8 mouse cellular contexts compared by ENCODE assay signal in the genomic region with DNA sequence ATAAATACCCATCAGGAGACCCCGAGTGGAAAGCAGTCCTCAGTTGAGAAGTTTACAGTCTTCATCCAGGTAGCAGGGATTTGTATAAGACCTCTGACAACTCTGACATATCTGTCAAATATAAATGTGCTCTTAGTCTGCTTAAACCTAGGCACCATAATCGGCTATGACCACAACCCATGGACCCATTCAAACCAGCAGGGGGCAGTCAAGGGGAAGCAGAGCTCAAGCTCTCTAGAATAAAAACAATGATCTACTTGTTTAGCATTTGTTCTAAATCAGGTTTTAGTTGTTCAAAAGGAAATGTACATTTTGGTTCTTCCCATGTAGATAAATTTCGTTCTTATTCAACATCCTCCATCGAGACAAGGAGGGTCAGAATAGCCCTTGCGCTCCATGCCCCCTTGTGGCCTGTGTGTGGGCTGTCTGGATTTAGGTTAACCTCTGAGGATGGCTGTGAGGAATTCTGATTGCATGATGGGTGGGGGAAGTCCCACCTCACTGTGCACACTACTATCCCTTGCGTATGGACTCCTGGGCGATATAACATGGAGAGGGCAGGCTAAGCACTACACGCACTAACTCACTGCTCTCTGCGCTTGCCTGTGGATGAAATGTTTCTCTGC. TPM values are rescaled to one million over a fixed set of nuclear protein-coding genes. Genes with fewer than 3 reads are reported as not detected.
DNase-seq lines count a peak whose midpoint lies in the region; ATAC-seq lines count a peak whose summit lies in the region.

No protein-coding gene starts in this region.

- peak; percentile 80 for ATAC-seq in frontal cortex, adult (ENCODE audit: low TSS enrichment)
- no peak for ATAC-seq in monocyte, adult 5-6 weeks (replicated peaks; ENCODE audit: insufficient number of reproducible peaks, low FRiP score, low TSS enrichment, poor library complexity, severe bottlenecking)

- no peak for DNase-seq in frontal cortex, postnatal 10 days (ENCODE audit: low spot score in 2 of 2)
- DNase-seq in right cerebral cortex, adult 2 months (ENCODE audit: low spot score in 2 of 2) = peak; percentile 59 to 66
- no peak for DNase-seq in right cerebral cortex, postnatal 36 days (ENCODE audit: low spot score in 2 of 2)
- DNase-seq in c-Kit-positive CD71-positive TER-119-positive erythroid progenitor cells, embryonic 14.5 days (ENCODE audit: low spot score) = peak; percentile 27
- DNase-seq in left cerebral cortex, postnatal 14 days (ENCODE audit: low spot score in 2 of 2) = peak; percentile 32 to 38
- peak; percentile 26 for DNase-seq in spleen, adult 12 weeks (ENCODE audit: low spot score)

- intact Hi-C loops in left cerebral cortex, postnatal 14 days (cut with DNase I) = no loop called here

RNA-seq across cellular contexts. Expression of gene Thumpd2, which starts 19.2 kb away (rescaled TPM):
- total RNA-seq in left cerebral cortex, postnatal 14 days (2021) = 1 to 10 TPM; 4.2 to 6.1 TPM
- total RNA-seq in monocyte, adult 5-6 weeks (2017) = 2.0 to 7.3 TPM (median 6.1 TPM) in 3 replicates

Comparison
In these comparisons a context has a peak if more than half of its experiments do, and no peak if none do; other contexts are left out.
1. DNase-seq: peak in right cerebral cortex, adult 2 months (2 of 2), c-Kit-positive CD71-positive TER-119-positive erythroid progenitor cells, embryonic 14.5 days (single experiment), left cerebral cortex, postnatal 14 days (2 of 2) and spleen, adult 12 weeks (single experiment); none in frontal cortex, postnatal 10 days (0 of 2) and right cerebral cortex, postnatal 36 days (0 of 2).